Mouse (Mus musculus): ENCODE results near the gene Ptpn9. TPM values are rescaled to one million over a fixed set of nuclear protein-coding genes. Genes with fewer than 3 reads are reported as not detected.

Ptpn9 gene
- polyA plus RNA-seq, 1 experiment = 15.0 TPM

GRCm38 (mm10) chr9:57082236-57082635, 87.5 kb downstream of the Ptpn9 start:
- TF ChIP-seq CTCF (IDR thresholded peaks at IDR 0.05; ENCODE audit: borderline replicate concordance, control insufficient read depth, extremely low read depth, insufficient read depth, low read length, poor library complexity) (no peak), POLR2A (IDR thresholded peaks at IDR 0.05; ENCODE audit: control insufficient read depth, extremely low read depth, insufficient read depth, low read length, poor library complexity) (no peak)
- no peak for DNase-seq
- H3K4me1 ChIP-seq (replicated peaks; ENCODE audit: control insufficient read depth, insufficient read depth, low read length) = peaks cover 2% of the 10 kb centered on the region
- H3K4me3 ChIP-seq (ENCODE audit: control insufficient read depth, insufficient read depth, low read length) = no peak overlapping the region
- no peaks in the 10 kb centered on the region for H3K27me3 ChIP-seq (ENCODE audit: control insufficient read depth, insufficient read depth, low read length)
- WGBS = 96% methylated on average over 3 of the region's 3 CpGs
- peaks cover 10% of the 10 kb centered on the region for H3K36me3 ChIP-seq (ENCODE audit: control insufficient read depth, insufficient read depth, low read length)
- H3K27ac ChIP-seq (ENCODE audit: control insufficient read depth, insufficient read depth, low read length) = no peak overlapping the region

Other genes with a start within 250 kb of the Ptpn9 start
- gene Lingo1, start 198.5 kb upstream of the Ptpn9 start, polyA plus RNA-seq (2012; rRNA removed) = 5.2 and 5.3 TPM in 2 replicates
- 2.2 TPM in 2 replicates for gene Odf3l1, start 130.2 kb upstream of the Ptpn9 start, polyA plus RNA-seq (2012; rRNA removed)
- gene Cspg4, start 129.9 kb upstream of the Ptpn9 start, polyA plus RNA-seq (2012; rRNA removed) = 3.5 and 3.6 TPM in 2 replicates
- gene Snx33, start 66.6 kb upstream of the Ptpn9 start, polyA plus RNA-seq (2012; rRNA removed) = 15.0 and 15.6 TPM in 2 replicates
- gene Imp3, start 57.4 kb upstream of the Ptpn9 start, polyA plus RNA-seq (2012; rRNA removed) = 315 and 327 TPM in 2 replicates
- 6.1 and 6.3 TPM in 2 replicates for gene Snupn, start 44.0 kb upstream of the Ptpn9 start, polyA plus RNA-seq (2012; rRNA removed)
- 237 and 282 TPM in 2 replicates for gene Sin3a, start 77.1 kb downstream of the Ptpn9 start, polyA plus RNA-seq (2012; rRNA removed)
- 230 and 269 TPM in 2 replicates for gene Man2c1, start 135.8 kb downstream of the Ptpn9 start, polyA plus RNA-seq (2012; rRNA removed)
- 47.2 and 49.1 TPM in 2 replicates for gene Neil1, start 153.4 kb downstream of the Ptpn9 start, polyA plus RNA-seq (2012; rRNA removed)
- gene Commd4, start 163.4 kb downstream of the Ptpn9 start, polyA plus RNA-seq (2012; rRNA removed) = 318 and 366 TPM in 2 replicates
- 0.03 and 0.06 TPM in 2 replicates for gene Trcg1, start 241.6 kb downstream of the Ptpn9 start, polyA plus RNA-seq (2012; rRNA removed)

All from thymus, adult 2 months (tissue).